Comparison of ENCODE assay signal across 9 mouse cellular contexts in genomic region chr10:31597886-31598285, GRCm38 (mm10).
"Had no signal": no experiment of that assay in that cellular context is flagged by ENCODE, and none has a peak within 500 bp of the region (broad histone marks: within the 10 kb centered on the region; RNA-seq: fewer than 3 reads in every experiment).

No protein-coding gene starts in this region.

- DNase-seq: lung, embryonic 14.5 days; lung, postnatal 10 days; lung, postnatal 4 days; midbrain, embryonic 14.5 days; right cerebral cortex, postnatal 14 days; thymus, adult 2 months; thymus, postnatal 25 days; thymus, postnatal 4 days had no signal

- ATAC-seq: midbrain, embryonic 16.5 days had no signal
